Mouse (Mus musculus) stomach, embryonic 15.5 days (tissue): ENCODE results near the gene Glt28d2. TPM values are rescaled to one million over a fixed set of nuclear protein-coding genes. Genes with fewer than 3 reads are reported as not detected.

Experiments used
- polyA plus RNA-seq: library from polyadenylated mRNA; unstranded; fragments of >200 nt; fragmentation: Nextera tagmentation; extraction: Ambion mirVana; gene quantifications from 2 replicates; pipeline ENCODE4 v1.2.1, GENCODE M21; 2015

Glt28d2 gene
- polyA plus RNA-seq, 1 experiment from 2014 or later, result 2.8 TPM

Other genes with a start within 250 kb of the Glt28d2 start
- 4.6 and 4.7 TPM in 2 replicates for gene Fam160a1, start 70.2 kb downstream of the Glt28d2 start, polyA plus RNA-seq
- 7.1 and 8.6 TPM in 2 replicates for gene Gm37240, start within 50 bp of the Glt28d2 start, polyA plus RNA-seq
- gene Sh3d19, start 83.6 kb upstream of the Glt28d2 start, polyA plus RNA-seq, result 41.5 and 43.7 TPM in 2 replicates
- 0.23 TPM in 1 of 2 replicates, not detected in the other for gene Prss48, start 115.0 kb upstream of the Glt28d2 start, polyA plus RNA-seq